In genomic region chr11:91097552-91097951, GRCm38 (mm10) we compare ENCODE assay signal across 18 mouse cellular contexts.
DNase-seq lines count a peak whose midpoint lies in the region; ATAC-seq and TF ChIP-seq lines count a peak whose summit lies in the region.
"Had no signal": no experiment of that assay in that cellular context is flagged by ENCODE, and none has a peak within 500 bp of the region (broad histone marks: within the 10 kb centered on the region; RNA-seq: fewer than 3 reads in every experiment).

No protein-coding gene starts in this region.

- H3K9me3 ChIP-seq in forebrain, embryonic 16.5 days (ENCODE audit: control insufficient read depth, low read length): no peaks in the 10 kb centered on the region
- H3K9me3 ChIP-seq in forebrain, embryonic 15.5 days: no peaks in the 10 kb centered on the region
- no peaks in the 10 kb centered on the region for H3K9me3 ChIP-seq in kidney, postnatal 0 days (replicated peaks; ENCODE audit: low read length)
- H3K9me3 ChIP-seq: heart, embryonic 10.5 days; hindbrain, embryonic 12.5 days; lung, embryonic 15.5 days; midbrain, embryonic 12.5 days had no signal

- H3K36me3 ChIP-seq in forebrain, embryonic 16.5 days (ENCODE audit: control insufficient read depth, insufficient read depth): no peaks in the 10 kb centered on the region
- no peaks in the 10 kb centered on the region for H3K36me3 ChIP-seq in forebrain, embryonic 15.5 days
- no peaks in the 10 kb centered on the region for H3K36me3 ChIP-seq in kidney, postnatal 0 days (ENCODE audit: insufficient read depth, low read length)
- H3K36me3 ChIP-seq: heart, embryonic 10.5 days; hindbrain, embryonic 12.5 days; lung, embryonic 15.5 days; midbrain, embryonic 12.5 days had no signal

- DNase-seq in kidney, postnatal 0 days (ENCODE audit: low spot score): peak; percentile 69
- DNase-seq in kidney, postnatal 10 days: no peak
- peak; percentile 10 for DNase-seq in Muller cell, postnatal 12 days (ENCODE audit: inconsistent ontology term)
- DNase-seq in retina, embryonic 14.5 days (ENCODE audit: low spot score): peak; percentile 27
- no peak for DNase-seq in T-cell, adult 2 months (ENCODE audit: low spot score)
- DNase-seq: adrenal gland, adult 8-10 months; cerebellum, adult 11 months; kidney, postnatal 36 days; right cerebral cortex, postnatal 25 days had no signal

- H3K4me3 ChIP-seq in forebrain, embryonic 16.5 days (replicated peaks; ENCODE audit: low read length): no peak overlapping the region
- no peak overlapping the region for H3K4me3 ChIP-seq in forebrain, embryonic 15.5 days
- no peak overlapping the region for H3K4me3 ChIP-seq in kidney, postnatal 0 days (replicated peaks; ENCODE audit: low read depth, low read length)
- H3K4me3 ChIP-seq: heart, embryonic 10.5 days; hindbrain, embryonic 12.5 days; lung, embryonic 15.5 days; midbrain, embryonic 12.5 days; myocyte had no signal

- 0 out of 2 replicates have a peak, but pooled peaks have one; percentile 33 for ATAC-seq in forebrain, embryonic 16.5 days
- ATAC-seq in forebrain, embryonic 15.5 days (replicated peaks): no peak
- no peak for ATAC-seq in kidney, postnatal 0 days (replicated peaks; ENCODE audit: low FRiP score, low read depth)
- ATAC-seq: intestine, embryonic 16.5 days had no signal

- no peak overlapping the region for H3K27ac ChIP-seq in forebrain, embryonic 16.5 days (ENCODE audit: low read length)
- no peak overlapping the region for H3K27ac ChIP-seq in forebrain, embryonic 15.5 days (replicated peaks)
- no peak overlapping the region for H3K27ac ChIP-seq in kidney, postnatal 0 days
- H3K27ac ChIP-seq: heart, embryonic 10.5 days; hindbrain, embryonic 12.5 days; lung, embryonic 15.5 days; midbrain, embryonic 12.5 days had no signal

- H3K4me2 ChIP-seq in forebrain, embryonic 16.5 days (ENCODE audit: low read length): no peak overlapping the region
- no peak overlapping the region for H3K4me2 ChIP-seq in forebrain, embryonic 15.5 days (replicated peaks)
- H3K4me2 ChIP-seq in kidney, postnatal 0 days (ENCODE audit: low read length): no peak overlapping the region
- H3K4me2 ChIP-seq: hindbrain, embryonic 12.5 days; liver, embryonic 11.5 days; lung, embryonic 15.5 days; midbrain, embryonic 12.5 days had no signal

- H3K9ac ChIP-seq in forebrain, embryonic 16.5 days (replicated peaks; ENCODE audit: low read depth, low read length): no peak overlapping the region
- no peak overlapping the region for H3K9ac ChIP-seq in forebrain, embryonic 15.5 days (replicated peaks)
- no peak overlapping the region for H3K9ac ChIP-seq in kidney, postnatal 0 days (ENCODE audit: low read depth, low read length)
- H3K9ac ChIP-seq: hindbrain, embryonic 12.5 days; lung, embryonic 15.5 days; midbrain, embryonic 12.5 days had no signal

- WGBS in forebrain, embryonic 16.5 days: 33% methylated on average over 3 of the region's 3 CpGs
- 26% methylated on average over 3 of the region's 3 CpGs for WGBS in forebrain, embryonic 15.5 days
- 34% methylated on average over 3 of the region's 3 CpGs for WGBS in kidney, postnatal 0 days

- peaks cover 41% of the 10 kb centered on the region for H3K27me3 ChIP-seq in forebrain, embryonic 16.5 days (replicated peaks; ENCODE audit: control insufficient read depth, insufficient read depth, low read length)
- peaks cover 44% of the 10 kb centered on the region for H3K27me3 ChIP-seq in forebrain, embryonic 15.5 days
- no peaks in the 10 kb centered on the region for H3K27me3 ChIP-seq in kidney, postnatal 0 days (ENCODE audit: insufficient read depth, low read length)
- H3K27me3 ChIP-seq: hindbrain, embryonic 12.5 days; lung, embryonic 15.5 days; midbrain, embryonic 12.5 days had no signal

- peaks cover 8% of the 10 kb centered on the region for H3K4me1 ChIP-seq in forebrain, embryonic 16.5 days (replicated peaks; ENCODE audit: control insufficient read depth, insufficient read depth, low read length)
- H3K4me1 ChIP-seq in forebrain, embryonic 15.5 days: peaks cover 10% of the 10 kb centered on the region
- H3K4me1 ChIP-seq in kidney, postnatal 0 days (replicated peaks; ENCODE audit: insufficient read depth, low read length): no peaks in the 10 kb centered on the region
- H3K4me1 ChIP-seq: heart, embryonic 10.5 days; hindbrain, embryonic 12.5 days; lung, embryonic 15.5 days; midbrain, embryonic 12.5 days had no signal

- peak; percentile 50 for TF ChIP-seq CTCF in kidney, postnatal 0 days (IDR thresholded peaks at IDR 0.05; ENCODE audit: low read depth)

Comparison
In these comparisons a context has a peak if more than half of its experiments do, and no peak if none do; other contexts are left out.
1. DNase-seq: peak in kidney, postnatal 0 days (single experiment), Muller cell, postnatal 12 days (single experiment) and retina, embryonic 14.5 days (single experiment); none in kidney, postnatal 10 days (single experiment) and T-cell, adult 2 months (single experiment).